Comparison of ENCODE assay signal across 12 mouse cellular contexts in the genomic region with DNA sequence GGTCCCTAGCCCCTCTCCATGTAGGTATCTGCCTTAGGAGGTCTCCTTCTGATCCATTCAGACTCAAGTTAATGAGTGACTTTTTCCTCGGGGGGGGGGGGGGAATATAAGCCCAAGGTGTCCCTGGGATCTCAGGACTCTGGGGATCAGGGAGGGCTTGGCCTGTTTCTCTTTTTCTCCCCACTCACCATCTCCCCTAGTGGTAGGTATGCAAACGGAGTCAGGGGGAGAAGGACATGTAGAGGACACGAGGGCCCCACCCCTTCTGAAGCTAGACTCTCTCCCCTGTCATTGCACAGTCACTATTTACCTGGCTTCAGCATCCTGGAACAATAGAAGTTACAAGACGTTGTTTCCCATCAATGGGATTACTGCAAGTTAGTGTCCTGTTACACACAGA. TPM values are rescaled to one million over a fixed set of nuclear protein-coding genes. Genes with fewer than 3 reads are reported as not detected.
A peak's percentile ranks its signal among the peaks of the same experiment; 100 is the strongest.
DNase-seq lines count a peak whose midpoint lies in the region; ATAC-seq and TF ChIP-seq lines count a peak whose summit lies in the region.
"Had no signal": no experiment of that assay in that cellular context is flagged by ENCODE, and none has a peak within 500 bp of the region (broad histone marks: within the 10 kb centered on the region; RNA-seq: fewer than 3 reads in every experiment).

No protein-coding gene starts in this region.

- peak; percentile 50; the same call in 1 of the 2 replicates for ATAC-seq in heart, postnatal 0 days (ENCODE audit: insufficient read depth, low read depth)
- peak; percentile 21; the same call in 1 of the 2 replicates for ATAC-seq in intestine, embryonic 15.5 days
- ATAC-seq in megakaryocyte, adult 5-6 weeks (ENCODE audit: poor library complexity, severe bottlenecking), result no peak

- H3K9me3 ChIP-seq in heart, postnatal 0 days (replicated peaks; ENCODE audit: control insufficient read depth, low read length), result no peaks in the 10 kb centered on the region
- no peaks in the 10 kb centered on the region for H3K9me3 ChIP-seq in intestine, embryonic 15.5 days
- H3K9me3 ChIP-seq: embryonic facial prominence, embryonic 13.5 days; limb, embryonic 15.5 days had no signal

- no peak for DNase-seq in heart, postnatal 0 days (ENCODE audit: low spot score)
- no peak for DNase-seq in heart, postnatal 36 days
- DNase-seq in ES-CJ7 (ENCODE audit: low read depth, low spot score), result peak; percentile 67
- peak; percentile 62 to 66 for DNase-seq in kidney, postnatal 36 days
- DNase-seq in adrenal gland, postnatal 36 days, result no peak
- no peak for DNase-seq in T-cell, adult 2 months (ENCODE audit: low spot score)
- DNase-seq: cerebellum, adult 2 months; layer of hippocampus, adult 9-11 months had no signal

- TF ChIP-seq EP300 in heart, postnatal 0 days (IDR thresholded peaks at IDR 0.05; ENCODE audit: low read depth), result no peak

- WGBS in heart, postnatal 0 days, result 42% methylated on average over 4 of the region's 4 CpGs
- 50% methylated on average over 4 of the region's 4 CpGs for WGBS in intestine, embryonic 15.5 days

- no peak overlapping the region for H3K4me3 ChIP-seq in heart, postnatal 0 days (ENCODE audit: low read depth, low read length)
- no peak overlapping the region for H3K4me3 ChIP-seq in intestine, embryonic 15.5 days (replicated peaks)
- H3K4me3 ChIP-seq: embryonic facial prominence, embryonic 13.5 days; limb, embryonic 15.5 days had no signal

- H3K9ac ChIP-seq in heart, postnatal 0 days (replicated peaks; ENCODE audit: low read depth, low read length), result no peak overlapping the region
- H3K9ac ChIP-seq in intestine, embryonic 15.5 days, result no peak overlapping the region
- H3K9ac ChIP-seq: embryonic facial prominence, embryonic 13.5 days; limb, embryonic 15.5 days had no signal

- H3K4me2 ChIP-seq in heart, postnatal 0 days (ENCODE audit: low read depth, low read length), result no peak overlapping the region
- H3K4me2 ChIP-seq in intestine, embryonic 15.5 days (replicated peaks), result no peak overlapping the region
- H3K4me2 ChIP-seq: embryonic facial prominence, embryonic 13.5 days; limb, embryonic 15.5 days had no signal

- intact Hi-C loops in heart, postnatal 36 days (cut with DNase I), result no loop called here

- peak; percentile 60 for TF ChIP-seq CTCF in heart, postnatal 0 days (IDR thresholded peaks at IDR 0.05; ENCODE audit: low read depth)

- H3K36me3 ChIP-seq in heart, postnatal 0 days (replicated peaks; ENCODE audit: control insufficient read depth, insufficient read depth, low read length), result no peaks in the 10 kb centered on the region
- H3K36me3 ChIP-seq in intestine, embryonic 15.5 days, result no peaks in the 10 kb centered on the region
- H3K36me3 ChIP-seq: embryonic facial prominence, embryonic 13.5 days; limb, embryonic 15.5 days had no signal

- peaks cover 46% of the 10 kb centered on the region for H3K4me1 ChIP-seq in heart, postnatal 0 days (ENCODE audit: control insufficient read depth, insufficient read depth)
- 0 out of 2 replicates have a peak, but pooled peaks cover 3% of the 10 kb centered on the region for H3K4me1 ChIP-seq in intestine, embryonic 15.5 days (replicated peaks)

- H3K27me3 ChIP-seq in heart, postnatal 0 days (ENCODE audit: control insufficient read depth, insufficient read depth, low read length), result no peaks in the 10 kb centered on the region
- peaks cover 3% of the 10 kb centered on the region; the same call in 1 of the 2 replicates for H3K27me3 ChIP-seq in intestine, embryonic 15.5 days (replicated peaks)

- H3K27ac ChIP-seq in heart, postnatal 0 days (ENCODE audit: low read depth), result peak overlapping the region; percentile 79; the same call in 1 of the 2 replicates
- H3K27ac ChIP-seq in intestine, embryonic 15.5 days, result no peak overlapping the region
- H3K27ac ChIP-seq: embryonic facial prominence, embryonic 13.5 days; limb, embryonic 15.5 days had no signal

RNA-seq across cellular contexts. Expression of a gene that starts 45.1 kb away (rescaled TPM):
- 32.4 and 42.0 TPM in 2 replicates for total RNA-seq in heart, postnatal 0 days (2014; rRNA removed; ENCODE audit: low replicate concordance)
- polyA plus RNA-seq in heart, postnatal 0 days (2015; fragmentation: Nextera tagmentation; extraction: Ambion mirVana), result 13.6 and 14.5 TPM in 2 replicates
- total RNA-seq in heart, postnatal 36 days (2021), result 10 to 100 TPM; 31.6 to 32.2 TPM
- polyA plus RNA-seq in intestine, embryonic 15.5 days (2015; fragmentation: Nextera tagmentation; extraction: Ambion mirVana), result 7.3 and 7.5 TPM in 2 replicates
- 11.5 and 12.4 TPM in 2 replicates for total RNA-seq in megakaryocyte, adult 5-6 weeks (2015)
- 24.3 and 25.8 TPM in 2 replicates for total RNA-seq in megakaryocyte, adult 5-6 weeks (2017)
- total RNA-seq in adrenal gland, postnatal 36 days (2021), result 10 to 100 TPM; 30.0 to 44.9 TPM

Comparison
In these comparisons a context has a peak if more than half of its experiments do, and no peak if none do; other contexts are left out.
1. DNase-seq: peak in ES-CJ7 (single experiment) and kidney, postnatal 36 days (2 of 2); none in heart, postnatal 0 days (single experiment), heart, postnatal 36 days (0 of 2), adrenal gland, postnatal 36 days (0 of 2) and T-cell, adult 2 months (single experiment).